Mouse (Mus musculus): ENCODE measurements at regions not wholly inside any gene's neighbourhood (a gene's known extent, or its start where the extent isn't known, plus 50 kb on each side); places are given as distances from the start of the nearest gene placed in this dataset.

DNA sequence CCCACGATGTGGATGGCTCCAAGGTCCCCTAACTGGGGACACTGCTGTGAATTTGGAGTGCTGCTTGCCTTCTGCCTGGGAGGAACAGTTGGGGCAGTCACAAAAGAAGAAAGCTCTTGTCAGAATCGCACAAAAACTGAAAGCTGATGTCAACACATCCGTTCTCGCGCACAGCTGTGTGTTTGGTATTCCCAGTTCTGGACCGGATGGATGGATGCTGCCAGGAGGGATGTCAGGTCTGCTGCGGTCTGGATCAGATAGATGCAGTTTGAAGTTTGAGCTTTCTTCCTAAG is 141.6 kb upstream of the Plekha5 start:
- TF ChIP-seq CTCF (IDR thresholded peaks at IDR 0.05; ENCODE audit: low read depth, low read length), result no peak
- TF ChIP-seq POLR2A (IDR thresholded peaks at IDR 0.05; ENCODE audit: insufficient read depth, low read length), result no peak
- no peak for TF ChIP-seq EP300 (IDR thresholded peaks at IDR 0.05; ENCODE audit: insufficient read depth, low read depth, low read length)

Data from ES-Bruce4 (cell line).